Mouse (Mus musculus) kidney, embryonic 15.5 days (tissue): ENCODE measurements around the gene Neu1. TPM values are rescaled to one million over a fixed set of nuclear protein-coding genes. Genes with fewer than 3 reads are reported as not detected.
A peak's percentile ranks its signal among the peaks of the same experiment; 100 is the strongest.

Source experiments
- ATAC-seq: fragments of 200-750 bp; cut with Nextera tagmentation; replicated peaks from 2 replicates; pipeline ENCODE4 v1.8.0; 2017; ENCODE audit warnings: moderate TSS enrichment; ENCODE audit not compliant: low FRiP score
- H3K27ac ChIP-seq: fragments of 300-500 bp; sonication (generic); 2 replicates; pipeline ENCODE4 v1.5.1; 2015; ENCODE audit warnings: mild to moderate bottlenecking, inconsistent platforms
- H3K27me3 ChIP-seq: fragments of 300-500 bp; sonication (generic); 2 replicates; pipeline ENCODE4 v1.6.1; 2015; ENCODE audit warnings: inconsistent platforms
- H3K36me3 ChIP-seq: fragments of 300-500 bp; sonication (generic); 2 replicates; pipeline ENCODE4 v1.6.1; 2015; ENCODE audit warnings: inconsistent platforms
- H3K4me1 ChIP-seq: fragments of 300-500 bp; sonication (generic); 2 replicates; pipeline ENCODE4 v1.6.1; 2015; ENCODE audit warnings: inconsistent platforms
- H3K4me2 ChIP-seq: fragments of 300-500 bp; sonication (generic); 2 replicates; pipeline ENCODE4 v1.6.1; 2015; ENCODE audit warnings: moderate library complexity, mild to moderate bottlenecking, inconsistent platforms
- H3K4me3 ChIP-seq: fragments of 300-500 bp; sonication (generic); replicated peaks from 2 replicates; pipeline ENCODE4 v1.5.1; 2015; ENCODE audit warnings: mild to moderate bottlenecking, inconsistent platforms
- H3K9ac ChIP-seq: fragments of 300-500 bp; sonication (generic); 2 replicates; pipeline ENCODE4 v1.6.1; 2015; ENCODE audit warnings: mild to moderate bottlenecking, inconsistent platforms
- H3K9me3 ChIP-seq: fragments of 300-500 bp; sonication (generic); replicated peaks from 2 replicates; pipeline ENCODE4 v1.6.1; 2016; ENCODE audit warnings: inconsistent platforms
- WGBS: fragments of 180-500 bp; shearing (Covaris S2); methylation state at CpG from one replicate; pipeline ENCODE4 v1.1.7; 2015; ENCODE audit warnings: mixed read lengths; 5-methylcytosine and 5-hydroxymethylcytosine counted together
- polyA plus RNA-seq: library from polyadenylated mRNA; unstranded; fragments of >200 nt; fragmentation: Nextera tagmentation; extraction: Ambion mirVana; gene quantifications from 2 replicates; pipeline ENCODE4 v1.2.1, GENCODE M21; 2015

The Neu1 gene
- 33.7 and 37.0 TPM in 2 replicates for polyA plus RNA-seq

DNA sequence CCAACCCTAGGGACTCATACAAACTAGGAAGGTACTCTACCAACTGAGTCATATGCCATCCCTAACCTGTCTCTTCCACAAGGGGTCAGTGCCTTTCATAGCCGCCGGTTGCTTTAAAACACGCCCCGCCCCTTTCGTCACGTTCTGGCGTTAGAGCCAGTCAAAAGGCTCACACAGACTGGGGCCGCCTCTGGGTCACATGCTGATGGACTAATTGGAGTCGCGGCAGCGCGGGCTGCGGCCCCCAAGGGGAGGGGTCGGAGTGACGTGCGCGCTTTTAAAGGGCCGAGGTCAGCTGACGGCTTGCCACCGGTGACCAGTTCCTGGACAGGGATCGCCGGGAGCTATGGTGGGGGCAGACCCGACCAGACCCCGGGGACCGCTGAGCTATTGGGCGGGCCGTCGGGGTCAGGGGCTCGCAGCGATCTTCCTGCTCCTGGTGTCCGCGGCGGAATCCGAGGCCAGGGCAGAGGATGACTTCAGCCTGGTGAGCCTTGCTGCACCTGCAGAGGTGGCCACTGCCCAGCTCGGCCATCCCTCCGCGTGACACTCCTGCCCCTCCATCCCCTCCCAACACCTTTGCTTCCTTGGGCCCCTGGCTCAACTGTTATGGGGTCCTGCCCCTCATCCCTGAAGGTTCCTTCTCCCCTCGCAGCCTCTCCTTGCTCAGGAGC is at the start of gene Neu1:
Gene Neu1 (plus strand): TSS at position 193 of the 674 bp plus-strand sequence.
- Histone ChIP-seq H3K4me1 (peaks cover 30% of the 10 kb centered on the region), H3K4me2 (peak within 1 kb of the TSS; percentile 94), H3K36me3 (peaks cover 16% of the 10 kb centered on the region), H3K9me3 (no peaks in the 10 kb centered on the region), H3K9ac (peak within 1 kb of the TSS; percentile 72), H3K27ac (peak within 1 kb of the TSS; percentile 66), H3K4me3 (peak within 1 kb of the TSS; percentile 73), H3K27me3 (no peaks in the 10 kb centered on the region)
- peak; percentile 98 for ATAC-seq
- under 1% methylated on average over 38 of the region's 38 CpGs for WGBS

DNA sequence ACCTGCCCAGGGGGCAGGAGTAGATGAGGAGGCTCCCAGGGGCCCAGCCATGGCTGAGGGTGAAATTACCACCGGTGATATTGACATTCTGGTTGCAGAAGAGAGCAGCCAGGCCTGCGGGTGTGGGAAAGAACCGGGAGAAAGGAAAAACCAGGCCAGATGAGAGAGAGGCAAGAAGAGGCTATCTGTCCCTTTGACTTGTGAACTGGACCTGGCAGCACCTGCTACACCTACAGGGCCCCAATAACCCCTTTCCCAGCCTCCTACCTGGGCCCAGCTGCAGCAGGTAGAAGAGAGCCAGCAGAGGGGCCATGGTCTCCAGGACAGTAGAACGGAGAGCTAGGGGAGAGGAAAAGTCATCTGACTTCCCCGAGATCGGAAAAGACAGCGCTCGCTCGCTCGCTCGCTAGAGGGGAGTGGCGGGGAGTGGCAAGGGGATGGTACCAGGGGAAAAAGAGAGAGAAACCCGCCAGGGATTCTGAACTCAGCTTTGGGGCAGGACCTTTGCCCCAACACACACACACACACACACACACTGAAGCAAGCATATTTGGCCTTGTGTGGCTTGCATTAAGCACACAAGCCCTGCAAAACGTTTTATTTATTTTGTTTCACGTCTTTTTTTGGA is 49.3 kb upstream of the Neu1 start, which contains the start of gene Gm20547:
Gene Gm20547 (minus strand): TSS at position 360 of the 628 bp plus-strand sequence.
- no peak within 1 kb of the TSS for H3K27ac ChIP-seq
- H3K36me3 ChIP-seq: no peaks in the 10 kb centered on the region
- H3K4me3 ChIP-seq: peak within 1 kb of the TSS; percentile 7
- 10% methylated on average over 15 of the region's 15 CpGs for WGBS
- peak within 1 kb of the TSS; percentile 42 for H3K4me2 ChIP-seq
- H3K9me3 ChIP-seq: no peaks in the 10 kb centered on the region
- 0 out of 2 replicates have a peak within 1 kb of the TSS, but pooled peaks have one; percentile 26 for H3K9ac ChIP-seq
- H3K27me3 ChIP-seq: peaks cover 8% of the 10 kb centered on the region; the same call in 1 of the 2 replicates
- ATAC-seq: no peak
- H3K4me1 ChIP-seq: 0 out of 2 replicates have a peak, but pooled peaks cover 11% of the 10 kb centered on the region

- ATAC-seq: no peak
- Histone ChIP-seq H3K4me1 (0 out of 2 replicates have a peak, but pooled peaks cover 11% of the 10 kb centered on the region), H3K27me3 (peaks cover 8% of the 10 kb centered on the region; the same call in 1 of the 2 replicates), H3K4me2 (no peak overlapping the region), H3K9me3 (no peaks in the 10 kb centered on the region), H3K9ac (no peak overlapping the region), H3K4me3 (no peak overlapping the region), H3K27ac (no peak overlapping the region), H3K36me3 (no peaks in the 10 kb centered on the region)
- 73% methylated on average over 3 of the region's 3 CpGs for WGBS
Observed at GRCm38 (mm10) chr17:34883332-34883731, 47.7 kb upstream of the Neu1 start.

DNA sequence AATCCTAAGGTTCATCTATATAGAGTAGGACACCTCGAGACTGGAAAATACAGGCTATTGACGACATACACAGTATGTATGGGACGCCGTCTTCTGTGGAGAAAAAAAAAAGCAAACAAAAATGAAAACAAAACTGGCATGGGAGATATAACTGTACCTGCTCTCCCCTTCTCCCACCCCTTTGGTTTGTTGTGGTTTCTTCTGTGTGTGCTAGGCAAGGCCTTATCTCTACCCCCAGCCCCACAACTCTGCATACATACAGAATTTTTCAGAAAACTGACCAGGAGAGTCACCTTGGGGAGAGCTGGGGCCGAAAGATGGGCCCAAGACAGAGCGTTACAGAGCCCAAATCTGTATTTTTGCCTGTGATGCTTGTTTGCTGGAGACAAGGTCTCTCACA is 46.3 kb upstream of the Neu1 start:
- no peak for ATAC-seq
- 90% methylated on average over 6 of the region's 6 CpGs for WGBS
- H3K36me3 ChIP-seq: no peaks in the 10 kb centered on the region

DNA sequence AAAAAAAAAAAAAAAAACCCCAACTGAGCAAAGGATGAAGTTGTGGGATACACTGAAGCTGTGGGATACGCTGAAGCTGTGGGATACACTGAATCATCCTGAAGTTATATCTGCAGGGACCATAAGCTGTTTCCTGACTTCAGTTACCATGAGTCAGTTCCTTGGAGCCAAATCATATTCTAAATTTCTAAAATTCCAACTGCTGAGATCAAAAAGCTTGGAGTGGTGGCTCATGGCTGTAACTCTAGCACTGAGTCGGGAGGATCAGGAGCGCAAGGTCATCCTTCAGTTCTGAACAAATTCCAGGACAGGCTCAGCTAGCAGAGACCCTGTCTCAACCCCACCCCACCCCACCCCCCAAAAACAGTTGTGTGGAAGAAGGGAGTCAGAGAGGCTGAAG is 45.4 kb upstream of the Neu1 start:
- H3K4me1 ChIP-seq: 0 out of 2 replicates have a peak, but pooled peaks cover 5% of the 10 kb centered on the region
- no peak overlapping the region for H3K27ac ChIP-seq
- H3K9me3 ChIP-seq: no peaks in the 10 kb centered on the region
- no peak for ATAC-seq
- H3K36me3 ChIP-seq: no peaks in the 10 kb centered on the region
- no peak overlapping the region for H3K4me2 ChIP-seq
- no peak overlapping the region for H3K4me3 ChIP-seq
- no peak overlapping the region for H3K9ac ChIP-seq
- H3K27me3 ChIP-seq: peaks cover 8% of the 10 kb centered on the region; the same call in 1 of the 2 replicates
- WGBS: 72% methylated on average over 3 of the region's 3 CpGs

More for the DNA sequence above, 46.3 kb upstream of the Neu1 start:
- no peak overlapping the region for H3K4me2 ChIP-seq
- no peak overlapping the region for H3K27ac ChIP-seq
- no peaks in the 10 kb centered on the region for H3K9me3 ChIP-seq
- peaks cover 8% of the 10 kb centered on the region; the same call in 1 of the 2 replicates for H3K27me3 ChIP-seq
- H3K4me1 ChIP-seq: 0 out of 2 replicates have a peak, but pooled peaks cover 5% of the 10 kb centered on the region
- H3K4me3 ChIP-seq: no peak overlapping the region
- no peak overlapping the region for H3K9ac ChIP-seq

GRCm38 (mm10) chr17:34887942-34888341 is 43.1 kb upstream of the Neu1 start:
- no peaks in the 10 kb centered on the region for H3K36me3 ChIP-seq
- H3K9ac ChIP-seq: no peak overlapping the region
- no peaks in the 10 kb centered on the region for H3K27me3 ChIP-seq
- WGBS: 83% methylated on average over 5 of the region's 5 CpGs
- no peaks in the 10 kb centered on the region for H3K9me3 ChIP-seq
- H3K27ac ChIP-seq: no peak overlapping the region
- H3K4me1 ChIP-seq: no peaks in the 10 kb centered on the region
- no peak overlapping the region for H3K4me3 ChIP-seq
- no peak overlapping the region for H3K4me2 ChIP-seq
- ATAC-seq: no peak

- no peak overlapping the region for H3K9ac ChIP-seq
- 83% methylated on average over 12 of the region's 12 CpGs for WGBS
- H3K27ac ChIP-seq: no peak overlapping the region
- no peak overlapping the region for H3K4me3 ChIP-seq
- no peak for ATAC-seq
- no peaks in the 10 kb centered on the region for H3K27me3 ChIP-seq
- H3K36me3 ChIP-seq: no peaks in the 10 kb centered on the region
- H3K9me3 ChIP-seq: no peaks in the 10 kb centered on the region
- no peak overlapping the region for H3K4me2 ChIP-seq
- peaks cover 11% of the 10 kb centered on the region for H3K4me1 ChIP-seq
Observed at GRCm38 (mm10) chr17:34890074-34890743, 40.8 kb upstream of the Neu1 start.

GRCm38 (mm10) chr17:34891377-34891776 is 39.7 kb upstream of the Neu1 start:
- H3K9me3 ChIP-seq: no peaks in the 10 kb centered on the region
- 94% methylated on average over 2 of the region's 2 CpGs for WGBS
- no peak overlapping the region for H3K4me3 ChIP-seq
- peaks cover 8% of the 10 kb centered on the region for H3K36me3 ChIP-seq
- H3K27me3 ChIP-seq: no peaks in the 10 kb centered on the region
- H3K4me2 ChIP-seq: no peak overlapping the region
- no peak overlapping the region for H3K9ac ChIP-seq
- peaks cover 23% of the 10 kb centered on the region for H3K4me1 ChIP-seq
- no peak overlapping the region for H3K27ac ChIP-seq
- ATAC-seq: no peak

GRCm38 (mm10) chr17:34893072-34893824 is 37.8 kb upstream of the Neu1 start:
- WGBS: 72% methylated on average over 12 of the region's 12 CpGs
- Histone ChIP-seq H3K9me3 (no peaks in the 10 kb centered on the region), H3K27ac (peak overlapping the region; percentile 97), H3K27me3 (no peaks in the 10 kb centered on the region), H3K4me1 (peaks cover 36% of the 10 kb centered on the region), H3K4me3 (no peak overlapping the region), H3K36me3 (peaks cover 10% of the 10 kb centered on the region), H3K4me2 (peak overlapping the region; percentile 92), H3K9ac (peak overlapping the region; percentile 47)
- ATAC-seq: no peak

DNA sequence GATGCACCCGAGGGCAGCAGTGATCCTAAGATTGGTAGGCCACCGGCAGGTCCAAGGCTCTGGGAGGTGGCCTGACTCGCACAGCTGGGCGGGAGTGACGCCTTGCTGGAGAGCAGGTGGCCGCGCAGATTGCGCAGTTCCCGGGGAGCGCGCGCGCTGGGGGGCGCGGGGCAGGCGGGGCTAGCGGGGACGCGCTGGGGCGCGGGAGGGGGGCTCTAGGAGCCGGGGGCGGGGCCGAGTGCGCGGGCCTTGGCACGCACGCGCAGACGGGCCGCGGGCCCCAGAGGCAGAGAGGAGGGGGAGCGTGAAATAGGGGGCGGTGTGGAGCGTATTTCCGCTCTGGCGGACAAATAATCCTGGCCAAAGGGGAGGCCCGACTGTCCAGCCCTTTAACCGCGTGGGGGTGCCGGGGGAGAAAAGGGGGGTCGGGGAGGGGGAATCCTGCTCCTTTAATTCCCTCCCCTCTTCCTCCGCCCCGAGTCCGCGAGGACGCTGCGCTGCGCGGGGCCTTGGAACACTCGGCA is 36.9 kb upstream of the Neu1 start:
- peaks cover 10% of the 10 kb centered on the region for H3K36me3 ChIP-seq
- WGBS: 1% methylated on average over 22 of the region's 51 CpGs
- peak overlapping the region; percentile 83 for H3K4me3 ChIP-seq
- no peaks in the 10 kb centered on the region for H3K9me3 ChIP-seq
- H3K27me3 ChIP-seq: no peaks in the 10 kb centered on the region
- peaks cover 36% of the 10 kb centered on the region for H3K4me1 ChIP-seq
- ATAC-seq: peak; percentile 92
- peak overlapping the region; percentile 73 for H3K9ac ChIP-seq
- peak overlapping the region; percentile 92 for H3K4me2 ChIP-seq
- H3K27ac ChIP-seq: peak overlapping the region; percentile 97

DNA sequence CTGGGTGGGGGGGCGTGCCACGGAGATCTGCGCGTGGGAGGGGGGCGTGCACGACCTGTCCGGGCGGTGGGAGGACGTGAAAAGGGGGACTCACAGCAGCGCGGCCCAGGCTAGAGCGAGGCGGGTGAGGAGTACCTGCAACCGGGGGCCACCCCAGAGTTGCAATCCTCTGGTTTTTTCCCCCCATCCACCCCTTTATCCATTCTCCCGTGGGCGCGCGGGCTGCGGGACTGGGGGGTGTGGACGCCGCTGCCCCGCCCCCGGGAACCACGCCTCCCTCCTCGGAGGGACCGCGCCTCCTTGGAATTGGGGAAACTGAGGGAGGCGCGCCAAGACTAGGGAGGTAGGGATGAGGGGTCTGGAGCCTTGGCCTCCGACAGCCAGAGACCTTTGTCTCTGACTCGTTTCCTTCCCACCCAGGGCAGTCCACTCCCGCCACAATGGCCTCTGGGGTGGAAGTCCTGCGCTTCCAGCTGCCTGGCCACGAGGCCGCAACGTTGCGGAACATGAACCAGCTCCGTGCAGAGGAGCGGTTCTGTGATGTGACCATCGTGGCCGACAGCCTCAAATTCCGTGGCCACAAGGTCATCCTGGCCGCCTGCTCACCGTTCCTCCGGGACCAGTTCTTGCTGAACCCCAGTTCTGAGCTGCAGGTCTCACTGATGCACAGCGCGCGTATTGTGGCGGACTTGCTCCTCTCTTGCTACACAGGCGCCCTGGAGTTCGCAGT is 36.1 kb upstream of the Neu1 start:
- Histone ChIP-seq H3K36me3 (peaks cover 10% of the 10 kb centered on the region), H3K4me3 (peak overlapping the region; percentile 83), H3K4me2 (peak overlapping the region; percentile 92), H3K9ac (peak overlapping the region; percentile 73), H3K4me1 (peaks cover 39% of the 10 kb centered on the region), H3K9me3 (no peaks in the 10 kb centered on the region), H3K27ac (peak overlapping the region; percentile 97), H3K27me3 (no peaks in the 10 kb centered on the region)
- ATAC-seq: 0 out of 2 replicates have a peak, but pooled peaks have one; percentile 16
- WGBS: 5% methylated on average over 51 of the region's 51 CpGs
